Mouse (Mus musculus) heart, postnatal 0 days (tissue): ENCODE measurements around the gene Raf1. TPM values are rescaled to one million over a fixed set of nuclear protein-coding genes. Genes with fewer than 3 reads are reported as not detected.

Source experiments
- ATAC-seq: fragments of 200-750 bp; cut with Nextera tagmentation; 2 replicates; pipeline ENCODE4 v1.8.0; 2017; ENCODE audit warnings: low read depth, moderate number of reproducible peaks, moderate library complexity; ENCODE audit not compliant: insufficient read depth
- DNase-seq: peaks from one replicate; pipeline ENCODE4 v3.0.0-alpha.2; 2016; ENCODE audit warnings: low spot score
- H3K27ac ChIP-seq: fragments of 300-500 bp; sonication (generic); 2 replicates; pipeline ENCODE4 v1.5.1; 2014; ENCODE audit warnings: low read depth, mild to moderate bottlenecking
- H3K27me3 ChIP-seq: fragments of 300-500 bp; sonication (generic); 2 replicates; pipeline ENCODE4 v1.6.1; 2014; ENCODE audit warnings: low read length, mixed read lengths; ENCODE audit not compliant: control insufficient read depth, insufficient read depth
- H3K36me3 ChIP-seq: fragments of 300-500 bp; sonication (generic); replicated peaks from 2 replicates; pipeline ENCODE4 v1.6.1; 2014; ENCODE audit warnings: low read length, mixed read lengths; ENCODE audit not compliant: control insufficient read depth, insufficient read depth
- H3K4me1 ChIP-seq: fragments of 300-500 bp; sonication (generic); 2 replicates; pipeline ENCODE4 v1.6.1; 2014; ENCODE audit warnings: antibody characterized with exemption; ENCODE audit not compliant: control insufficient read depth, insufficient read depth
- H3K4me2 ChIP-seq: fragments of 300-500 bp; sonication (generic); 2 replicates; pipeline ENCODE4 v1.6.1; 2014; ENCODE audit warnings: low read depth, mild to moderate bottlenecking, low read length, moderate library complexity
- H3K4me3 ChIP-seq: fragments of 300-500 bp; sonication (generic); 2 replicates; pipeline ENCODE4 v1.5.1; 2014; ENCODE audit warnings: low read depth, low read length
- H3K9ac ChIP-seq: fragments of 300-500 bp; sonication (generic); replicated peaks from 2 replicates; pipeline ENCODE4 v1.6.1; 2014; ENCODE audit warnings: low read depth, low read length, mixed read lengths
- H3K9me3 ChIP-seq: fragments of 300-500 bp; sonication (generic); replicated peaks from 2 replicates; pipeline ENCODE4 v1.6.1; 2016; ENCODE audit warnings: low read length; ENCODE audit not compliant: control insufficient read depth
- CTCF ChIP-seq: IDR thresholded peaks from 2 replicates; pipeline ENCODE4 v1.5.1; 2016; ENCODE audit warnings: antibody characterized with exemption, control low read depth, low read depth
- EP300 ChIP-seq: IDR thresholded peaks from 2 replicates; pipeline ENCODE4 v1.6.1; 2016; ENCODE audit warnings: antibody characterized with exemption, low read depth
- WGBS: fragments of 180-500 bp; shearing (Covaris S2); extraction: QIAGEN DNeasy Blood & Tissue Kit; methylation state at CpG from one replicate; pipeline ENCODE4 v1.1.7; 2014; 5-methylcytosine and 5-hydroxymethylcytosine counted together
- polyA plus RNA-seq: library from polyadenylated mRNA; unstranded; fragments of >200 nt; fragmentation: Nextera tagmentation; extraction: Ambion mirVana; gene quantifications from 2 replicates; pipeline ENCODE4 v1.2.1, GENCODE M21; 2015
- total RNA-seq: library from RNA; depleted of rRNA; stranded (reverse); fragments of >200 nt; gene quantifications from 2 replicates; pipeline ENCODE4 v1.2.3, GENCODE M21; 2014; ENCODE audit warnings: low replicate concordance

The Raf1 gene
- total and polyA plus RNA-seq, 2 experiments from 2014 or later: 72.3 to 182 TPM

- ATAC-seq: no peak
- no peaks in the 10 kb centered on the region for H3K9me3 ChIP-seq
- no peak for DNase-seq
- no peak overlapping the region for H3K9ac ChIP-seq
- no peak overlapping the region for H3K4me2 ChIP-seq
- H3K27me3 ChIP-seq: no peaks in the 10 kb centered on the region
- no peak overlapping the region for H3K27ac ChIP-seq
- no peaks in the 10 kb centered on the region for H3K4me1 ChIP-seq
- TF ChIP-seq EP300: no peak
- TF ChIP-seq CTCF: no peak
- 58% methylated on average over 3 of the region's 3 CpGs for WGBS
- H3K4me3 ChIP-seq: no peak overlapping the region
- no peaks in the 10 kb centered on the region for H3K36me3 ChIP-seq
Measured at GRCm38 (mm10) chr6:115595667-115596066, 80.8 kb downstream of the Raf1 start.

- Histone ChIP-seq H3K9ac (no peak overlapping the region), H3K4me1 (no peaks in the 10 kb centered on the region), H3K36me3 (no peaks in the 10 kb centered on the region), H3K27ac (no peak overlapping the region), H3K27me3 (no peaks in the 10 kb centered on the region), H3K9me3 (no peaks in the 10 kb centered on the region), H3K4me3 (no peak overlapping the region), H3K4me2 (no peak overlapping the region)
- TF ChIP-seq CTCF (no peak), EP300 (no peak)
- 61% methylated on average over 3 of the region's 3 CpGs for WGBS
- DNase-seq (no peak), ATAC-seq (no peak)
Measured at GRCm38 (mm10) chr6:115594463-115594862, 82.0 kb downstream of the Raf1 start.

- no peak overlapping the region for H3K4me3 ChIP-seq
- no peaks in the 10 kb centered on the region for H3K9me3 ChIP-seq
- H3K4me1 ChIP-seq: no peaks in the 10 kb centered on the region
- ATAC-seq (no peak), DNase-seq (no peak)
- H3K36me3 ChIP-seq: no peaks in the 10 kb centered on the region
- no peak overlapping the region for H3K9ac ChIP-seq
- TF ChIP-seq CTCF: no peak
- TF ChIP-seq EP300: no peak
- H3K4me2 ChIP-seq: no peak overlapping the region
- H3K27ac ChIP-seq: no peak overlapping the region
- WGBS: 73% methylated on average over 4 of the region's 4 CpGs
- H3K27me3 ChIP-seq: no peaks in the 10 kb centered on the region
Measured at GRCm38 (mm10) chr6:115593252-115593651, 83.2 kb downstream of the Raf1 start.

DNA sequence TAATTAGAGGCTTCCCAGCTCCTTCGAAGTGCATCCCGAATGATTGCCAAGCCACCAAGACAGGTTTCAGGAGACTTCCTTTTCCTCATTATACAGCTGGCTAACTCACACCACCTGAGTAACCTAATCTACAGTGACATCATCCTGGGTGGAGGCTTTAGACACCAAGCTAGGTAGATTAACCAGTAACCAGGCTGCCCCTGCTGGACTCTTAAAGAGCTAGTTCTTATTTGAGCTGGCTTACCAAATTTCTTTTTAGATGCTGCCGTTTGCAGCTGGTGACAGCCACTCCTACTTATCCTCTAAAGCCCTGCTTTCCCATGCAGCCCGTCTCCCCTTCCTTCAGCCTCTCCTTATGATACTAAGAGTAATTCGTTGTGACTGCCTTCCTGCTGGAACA lies 84.0 kb downstream of the Raf1 start, which contains the start of gene Mkrn2os:
TSS of gene Mkrn2os (minus strand) at position 119 of the 400 bp plus-strand sequence.
- Histone ChIP-seq H3K9ac (no peak within 1 kb of the TSS), H3K27ac (no peak within 1 kb of the TSS), H3K36me3 (no peaks in the 10 kb centered on the region), H3K27me3 (no peaks in the 10 kb centered on the region), H3K4me3 (no peak within 1 kb of the TSS), H3K4me1 (no peaks in the 10 kb centered on the region), H3K9me3 (no peaks in the 10 kb centered on the region), H3K4me2 (no peak within 1 kb of the TSS)
- TF ChIP-seq CTCF (no peak), EP300 (no peak)
- ATAC-seq: no peak
- 46% methylated on average over 5 of the region's 5 CpGs for WGBS
- no peak for DNase-seq

DNA sequence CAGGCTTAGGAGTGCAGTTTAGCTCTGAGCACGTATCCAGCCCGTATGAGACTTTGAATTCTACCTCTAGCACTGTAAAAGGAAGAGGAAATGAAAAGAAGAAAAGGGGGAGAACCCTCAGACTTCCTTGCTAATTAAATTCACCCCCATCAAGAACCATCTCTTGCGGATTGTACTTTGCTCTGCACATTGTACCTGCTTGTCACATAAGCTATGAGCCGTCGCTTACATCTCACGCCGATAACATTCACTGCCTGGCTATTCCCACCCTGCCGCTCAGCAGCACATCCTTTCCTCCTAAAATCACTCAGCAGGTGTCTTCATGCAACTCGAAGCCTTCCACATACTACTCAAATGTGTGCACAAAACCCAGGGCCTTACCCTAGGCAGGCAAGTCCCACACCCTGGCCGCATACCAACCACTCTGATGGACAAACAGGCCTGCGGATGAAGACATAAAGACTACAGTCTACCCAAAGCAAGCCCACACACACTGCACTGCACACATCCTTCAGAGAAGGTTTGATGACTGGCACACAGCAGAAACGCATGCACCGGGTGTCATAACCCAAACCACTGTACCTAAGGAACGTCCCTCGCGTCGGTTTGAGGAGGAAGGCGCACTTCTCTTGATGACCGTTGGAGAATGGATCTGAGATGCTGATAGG lies 84.6 kb downstream of the Raf1 start:
- H3K36me3 ChIP-seq: no peaks in the 10 kb centered on the region
- H3K4me3 ChIP-seq: no peak overlapping the region
- no peak for TF ChIP-seq CTCF
- TF ChIP-seq EP300: no peak
- WGBS: 84% methylated on average over 19 of the region's 19 CpGs
- H3K27me3 ChIP-seq: no peaks in the 10 kb centered on the region
- no peak for DNase-seq
- H3K4me1 ChIP-seq: no peaks in the 10 kb centered on the region
- H3K9ac ChIP-seq: no peak overlapping the region
- H3K9me3 ChIP-seq: no peaks in the 10 kb centered on the region
- H3K27ac ChIP-seq: no peak overlapping the region
- ATAC-seq: no peak
- H3K4me2 ChIP-seq: no peak overlapping the region

DNA sequence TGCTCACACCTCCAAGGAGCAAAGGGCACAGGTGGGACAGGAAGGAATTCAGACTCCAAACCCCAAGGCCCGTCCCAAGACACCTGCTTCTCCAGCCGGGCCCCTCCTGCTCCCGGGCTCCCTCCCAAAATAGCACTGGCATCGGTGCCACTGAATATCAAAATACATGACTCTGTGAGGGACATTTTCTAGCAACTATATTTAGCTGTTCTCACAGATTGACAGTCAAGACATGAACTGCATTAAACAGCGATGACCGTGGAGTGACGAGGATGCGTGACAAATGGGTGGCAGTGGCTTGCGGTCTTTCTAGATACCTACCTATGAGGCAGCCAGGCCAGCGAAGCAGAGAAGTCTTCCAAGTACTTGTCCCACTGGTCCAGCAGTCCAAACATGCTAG lies 90.1 kb downstream of the Raf1 start:
- no peak overlapping the region for H3K4me3 ChIP-seq
- 35% methylated on average over 10 of the region's 10 CpGs for WGBS
- H3K4me2 ChIP-seq: peak overlapping the region; percentile 44
- no peaks in the 10 kb centered on the region for H3K9me3 ChIP-seq
- no peaks in the 10 kb centered on the region for H3K36me3 ChIP-seq
- no peaks in the 10 kb centered on the region for H3K27me3 ChIP-seq
- peak overlapping the region; percentile 56 for H3K27ac ChIP-seq
- 0 out of 2 replicates have a peak, but pooled peaks cover 3% of the 10 kb centered on the region for H3K4me1 ChIP-seq
- peak; percentile 68 for DNase-seq
- no peak for TF ChIP-seq EP300
- no peak for TF ChIP-seq CTCF
- ATAC-seq: peak; percentile 73
- no peak overlapping the region for H3K9ac ChIP-seq
